Mouse (Mus musculus): Measurements from ENCODE around the gene Tspan11. TPM values are rescaled to one million over a fixed set of nuclear protein-coding genes. Genes with fewer than 3 reads are reported as not detected.
A peak's percentile ranks its signal among the peaks of the same experiment; 100 is the strongest.

Tspan11 gene
- polyA plus RNA-seq, 1 experiment from 2014 or later: 5.6 TPM

DNA sequence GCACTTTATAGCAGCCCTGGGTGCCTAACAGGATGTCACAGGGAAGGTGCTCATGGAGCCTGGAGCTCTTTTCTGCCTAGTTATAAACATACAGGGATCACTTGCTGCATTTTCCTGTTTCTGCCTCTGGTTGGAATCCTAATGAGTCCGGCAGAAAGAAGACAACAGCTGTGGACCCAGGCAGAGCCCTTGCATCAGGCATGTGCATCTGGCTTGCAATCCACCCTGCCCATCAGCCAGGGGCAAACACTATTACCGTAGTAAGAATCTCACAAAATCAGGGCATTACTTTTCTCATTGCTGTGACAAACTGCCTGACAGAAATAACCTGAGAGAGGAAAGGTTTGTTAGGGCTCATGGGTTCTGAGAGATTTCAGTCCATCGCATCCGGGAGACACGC lies 68.8 kb downstream of the Tspan11 start:
- H3K9me3 ChIP-seq (replicated peaks; ENCODE audit: low read length): no peaks in the 10 kb centered on the region
- no peaks in the 10 kb centered on the region for H3K27me3 ChIP-seq (ENCODE audit: insufficient read depth, low read length)
- no peak overlapping the region for H3K4me3 ChIP-seq (replicated peaks; ENCODE audit: low read depth, low read length)
- no peaks in the 10 kb centered on the region; the same call in 1 of the 2 replicates for H3K36me3 ChIP-seq (ENCODE audit: insufficient read depth, low read length)
- ATAC-seq (replicated peaks; ENCODE audit: low FRiP score, low read depth): no peak
- no peak overlapping the region for H3K4me2 ChIP-seq (ENCODE audit: low read length)
- 74% methylated on average over 5 of the region's 5 CpGs for WGBS
- no peak for TF ChIP-seq CTCF (IDR thresholded peaks at IDR 0.05; ENCODE audit: low read depth)
- H3K4me1 ChIP-seq (replicated peaks; ENCODE audit: insufficient read depth, low read length): no peaks in the 10 kb centered on the region
- no peak overlapping the region for H3K9ac ChIP-seq (ENCODE audit: low read depth, low read length)
- DNase-seq (ENCODE audit: low spot score): no peak
- no peak overlapping the region for H3K27ac ChIP-seq

DNA sequence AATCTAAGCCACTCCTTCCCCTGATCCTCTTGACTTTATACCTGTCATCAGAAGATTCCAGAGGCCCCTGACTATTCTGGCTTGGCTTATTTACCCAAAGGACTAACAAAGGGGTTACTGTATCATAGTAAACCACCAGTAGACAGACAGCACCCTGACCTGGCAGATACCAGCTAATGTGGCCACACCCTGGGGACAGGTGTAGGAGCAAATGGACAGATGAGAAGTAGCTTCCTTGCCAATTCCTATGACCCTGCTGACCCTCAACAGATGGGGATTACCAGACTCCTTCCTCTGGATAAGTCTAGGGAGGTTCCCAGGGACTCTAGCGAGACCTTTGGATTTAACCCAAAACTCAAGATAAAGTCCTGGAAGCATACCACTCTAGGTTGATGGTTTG lies 72.8 kb downstream of the Tspan11 start:
- Histone ChIP-seq H3K4me2 (ENCODE audit: low read length) (no peak overlapping the region), H3K4me3 (replicated peaks; ENCODE audit: low read depth, low read length) (no peak overlapping the region), H3K27ac (no peak overlapping the region), H3K4me1 (replicated peaks; ENCODE audit: insufficient read depth, low read length) (no peaks in the 10 kb centered on the region), H3K9ac (ENCODE audit: low read depth, low read length) (no peak overlapping the region), H3K27me3 (ENCODE audit: insufficient read depth, low read length) (no peaks in the 10 kb centered on the region), H3K36me3 (ENCODE audit: insufficient read depth, low read length) (peaks cover 31% of the 10 kb centered on the region), H3K9me3 (replicated peaks; ENCODE audit: low read length) (no peaks in the 10 kb centered on the region)
- DNase-seq (ENCODE audit: low spot score) (no peak), ATAC-seq (replicated peaks; ENCODE audit: low FRiP score, low read depth) (no peak; the same call in 1 of the 2 replicates)
- 94% methylated on average over 1 of the region's 1 CpGs for WGBS
- TF ChIP-seq CTCF (IDR thresholded peaks at IDR 0.05; ENCODE audit: low read depth): no peak

DNA sequence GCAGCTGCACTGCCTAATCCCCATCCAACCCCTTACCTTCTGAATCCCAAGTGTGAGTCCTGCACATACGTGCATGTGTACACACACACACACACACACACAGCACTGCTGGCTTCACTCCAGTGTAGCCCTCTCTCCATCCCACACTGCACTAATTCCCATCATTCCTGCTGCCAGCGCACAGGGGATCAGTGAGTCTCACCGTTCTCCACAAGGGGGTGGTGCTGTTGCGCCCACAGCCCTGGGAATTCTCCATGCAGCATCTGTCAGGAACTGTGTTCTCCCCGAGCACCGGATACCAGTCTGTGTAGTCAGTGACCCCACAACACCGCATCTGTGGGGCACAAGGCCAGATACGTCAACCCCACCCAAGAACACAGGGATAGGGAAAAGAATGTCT lies 78.1 kb downstream of the Tspan11 start:
- H3K9me3 ChIP-seq (replicated peaks; ENCODE audit: low read length): no peaks in the 10 kb centered on the region
- DNase-seq (ENCODE audit: low spot score): peak; percentile 27
- H3K27me3 ChIP-seq (ENCODE audit: insufficient read depth, low read length): no peaks in the 10 kb centered on the region
- no peak overlapping the region for H3K4me2 ChIP-seq (ENCODE audit: low read length)
- H3K4me3 ChIP-seq (replicated peaks; ENCODE audit: low read depth, low read length): no peak overlapping the region
- no peak for ATAC-seq (replicated peaks; ENCODE audit: low FRiP score, low read depth)
- H3K4me1 ChIP-seq (replicated peaks; ENCODE audit: insufficient read depth, low read length): no peaks in the 10 kb centered on the region
- no peak overlapping the region for H3K9ac ChIP-seq (ENCODE audit: low read depth, low read length)
- peak; percentile 59 for TF ChIP-seq CTCF (IDR thresholded peaks at IDR 0.05; ENCODE audit: low read depth)
- 63% methylated on average over 8 of the region's 8 CpGs for WGBS
- peaks cover 34% of the 10 kb centered on the region for H3K36me3 ChIP-seq (ENCODE audit: insufficient read depth, low read length)
- no peak overlapping the region for H3K27ac ChIP-seq

DNA sequence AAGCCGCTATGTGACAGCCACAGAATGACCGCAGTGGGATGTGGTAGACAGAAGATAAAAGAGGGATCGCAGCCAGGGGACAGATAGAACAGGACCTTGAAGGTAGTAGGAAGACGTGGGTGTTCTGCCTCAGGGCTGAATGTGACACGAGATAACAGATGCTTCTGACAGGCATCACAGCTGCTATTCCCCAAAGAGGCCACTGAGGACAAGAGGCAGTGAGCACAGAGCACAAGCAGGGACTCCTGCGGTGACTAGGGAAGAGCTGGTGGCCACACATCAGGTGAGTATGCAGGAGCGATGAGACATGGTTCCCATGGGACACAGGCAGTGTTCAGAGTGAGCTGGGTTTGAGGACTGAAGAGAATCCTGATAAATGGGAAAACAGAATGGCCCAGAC lies 82.3 kb downstream of the Tspan11 start:
- H3K9ac ChIP-seq (ENCODE audit: low read depth, low read length): no peak overlapping the region
- peaks cover 12% of the 10 kb centered on the region; the same call in 1 of the 2 replicates for H3K36me3 ChIP-seq (ENCODE audit: insufficient read depth, low read length)
- DNase-seq (ENCODE audit: low spot score) (no peak), ATAC-seq (replicated peaks; ENCODE audit: low FRiP score, low read depth) (no peak)
- no peak overlapping the region for H3K27ac ChIP-seq
- no peaks in the 10 kb centered on the region for H3K9me3 ChIP-seq (replicated peaks; ENCODE audit: low read length)
- no peaks in the 10 kb centered on the region for H3K27me3 ChIP-seq (ENCODE audit: insufficient read depth, low read length)
- no peak for TF ChIP-seq CTCF (IDR thresholded peaks at IDR 0.05; ENCODE audit: low read depth)
- no peak overlapping the region for H3K4me3 ChIP-seq (replicated peaks; ENCODE audit: low read depth, low read length)
- H3K4me1 ChIP-seq (replicated peaks; ENCODE audit: insufficient read depth, low read length): 0 out of 2 replicates have a peak, but pooled peaks cover 3% of the 10 kb centered on the region
- no peak overlapping the region for H3K4me2 ChIP-seq (ENCODE audit: low read length)
- WGBS: 78% methylated on average over 7 of the region's 7 CpGs

DNA sequence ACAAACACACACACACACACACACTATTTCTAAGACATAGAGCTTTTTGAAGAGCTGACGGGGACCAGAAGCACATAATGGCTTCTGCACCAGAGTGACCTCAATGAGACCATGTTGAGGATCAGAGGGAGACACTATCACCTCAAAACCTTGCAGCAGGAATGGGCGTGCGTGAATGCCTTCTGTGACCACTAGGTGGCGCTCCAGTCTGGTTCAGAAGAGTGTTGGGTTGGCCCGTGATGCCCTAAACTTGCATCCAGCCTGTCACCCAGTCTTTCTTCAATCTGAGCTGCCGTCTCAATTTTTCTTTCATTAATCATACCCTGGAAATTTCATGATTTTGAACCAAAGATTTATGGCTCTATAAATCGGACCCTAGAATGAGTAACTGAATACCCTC lies 82.7 kb downstream of the Tspan11 start:
- Histone ChIP-seq H3K27me3 (ENCODE audit: insufficient read depth, low read length) (no peaks in the 10 kb centered on the region), H3K4me1 (replicated peaks; ENCODE audit: insufficient read depth, low read length) (0 out of 2 replicates have a peak, but pooled peaks cover 3% of the 10 kb centered on the region), H3K4me3 (replicated peaks; ENCODE audit: low read depth, low read length) (no peak overlapping the region), H3K27ac (no peak overlapping the region), H3K4me2 (ENCODE audit: low read length) (no peak overlapping the region), H3K9ac (ENCODE audit: low read depth, low read length) (no peak overlapping the region), H3K9me3 (replicated peaks; ENCODE audit: low read length) (no peaks in the 10 kb centered on the region), H3K36me3 (ENCODE audit: insufficient read depth, low read length) (0 out of 2 replicates have a peak, but pooled peaks cover 9% of the 10 kb centered on the region)
- ATAC-seq (replicated peaks; ENCODE audit: low FRiP score, low read depth) (0 out of 2 replicates have a peak, but pooled peaks have one; percentile 21), DNase-seq (ENCODE audit: low spot score) (peak; percentile 90)
- WGBS: 9% methylated on average over 7 of the region's 7 CpGs
- TF ChIP-seq CTCF (IDR thresholded peaks at IDR 0.05; ENCODE audit: low read depth): peak; percentile 98

DNA sequence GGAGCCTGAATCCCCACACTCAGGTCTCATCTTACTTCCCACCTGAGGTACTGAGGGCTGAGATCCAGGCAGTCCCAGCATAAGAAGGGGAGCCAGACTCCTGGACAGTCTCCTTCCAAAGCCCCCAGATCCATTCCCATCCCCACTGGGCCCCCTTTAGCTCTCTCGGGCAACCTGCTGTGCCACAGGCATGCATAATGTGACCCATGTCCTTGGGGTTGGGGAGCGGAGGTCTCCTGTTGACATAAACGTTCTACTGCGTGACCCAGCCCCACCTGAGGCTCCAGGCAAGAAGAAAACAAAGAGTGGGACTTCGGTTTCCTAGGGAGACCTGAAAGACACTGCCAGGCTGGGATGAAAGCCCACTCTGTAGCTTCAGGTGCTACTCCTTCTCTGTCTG lies 83.5 kb downstream of the Tspan11 start:
- 57% methylated on average over 5 of the region's 5 CpGs for WGBS
- ATAC-seq (replicated peaks; ENCODE audit: low FRiP score, low read depth): no peak
- H3K27me3 ChIP-seq (ENCODE audit: insufficient read depth, low read length): no peaks in the 10 kb centered on the region

DNA sequence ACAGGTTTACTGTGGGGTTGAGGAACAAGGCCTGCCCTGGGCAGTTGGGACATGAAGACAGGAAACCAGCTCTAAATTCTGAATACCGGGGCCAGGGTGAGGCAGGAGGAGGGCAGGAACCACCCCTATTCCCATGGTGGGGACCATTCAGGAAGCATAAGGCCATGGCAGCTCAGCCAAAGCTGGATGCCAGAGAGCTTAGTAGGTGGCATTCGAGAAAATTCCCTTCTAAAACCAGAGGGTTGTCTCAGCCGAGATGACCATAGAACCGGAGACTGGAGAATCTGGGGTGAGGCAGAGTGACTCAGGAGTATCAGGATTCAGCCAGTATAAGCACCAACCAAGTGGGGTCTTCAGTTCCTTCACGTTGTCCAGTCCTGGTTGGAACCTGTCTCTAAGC lies 84.5 kb downstream of the Tspan11 start:
- Histone ChIP-seq H3K4me2 (ENCODE audit: low read length) (no peak overlapping the region), H3K27ac (no peak overlapping the region), H3K4me1 (replicated peaks; ENCODE audit: insufficient read depth, low read length) (0 out of 2 replicates have a peak, but pooled peaks cover 3% of the 10 kb centered on the region), H3K9ac (ENCODE audit: low read depth, low read length) (no peak overlapping the region), H3K4me3 (replicated peaks; ENCODE audit: low read depth, low read length) (no peak overlapping the region), H3K27me3 (ENCODE audit: insufficient read depth, low read length) (no peaks in the 10 kb centered on the region), H3K36me3 (ENCODE audit: insufficient read depth, low read length) (0 out of 2 replicates have a peak, but pooled peaks cover 4% of the 10 kb centered on the region), H3K9me3 (replicated peaks; ENCODE audit: low read length) (no peaks in the 10 kb centered on the region)
- WGBS: 80% methylated on average over 5 of the region's 5 CpGs
- ATAC-seq (replicated peaks; ENCODE audit: low FRiP score, low read depth): no peak
- DNase-seq (ENCODE audit: low spot score): no peak
- TF ChIP-seq CTCF (IDR thresholded peaks at IDR 0.05; ENCODE audit: low read depth): no peak

More for the DNA sequence above, 83.5 kb downstream of the Tspan11 start:
- H3K36me3 ChIP-seq (ENCODE audit: insufficient read depth, low read length): 0 out of 2 replicates have a peak, but pooled peaks cover 4% of the 10 kb centered on the region
- no peak overlapping the region for H3K27ac ChIP-seq
- 0 out of 2 replicates have a peak, but pooled peaks cover 3% of the 10 kb centered on the region for H3K4me1 ChIP-seq (replicated peaks; ENCODE audit: insufficient read depth, low read length)
- no peak overlapping the region for H3K4me2 ChIP-seq (ENCODE audit: low read length)
- no peak overlapping the region for H3K9ac ChIP-seq (ENCODE audit: low read depth, low read length)
- TF ChIP-seq CTCF (IDR thresholded peaks at IDR 0.05; ENCODE audit: low read depth): no peak
- H3K9me3 ChIP-seq (replicated peaks; ENCODE audit: low read length): no peaks in the 10 kb centered on the region
- no peak overlapping the region for H3K4me3 ChIP-seq (replicated peaks; ENCODE audit: low read depth, low read length)
- DNase-seq (ENCODE audit: low spot score): no peak

All from kidney, postnatal 0 days (tissue).